Mouse (Mus musculus): ENCODE data around the gene Htatip2. TPM values are rescaled to one million over a fixed set of nuclear protein-coding genes. Genes with fewer than 3 reads are reported as not detected.

Gene Htatip2
- polyA plus RNA-seq, 1 experiment: 30.4 TPM

- 39% methylated on average over 25 of the region's 25 CpGs for WGBS
- H3K27ac ChIP-seq (ENCODE audit: control insufficient read depth, insufficient read depth, low read depth, low read length, poor library complexity): no peak overlapping the region
- TF ChIP-seq POLR2A (IDR thresholded peaks at IDR 0.05; ENCODE audit: borderline replicate concordance, control insufficient read depth, low read depth, low read length): no peak
- peak; percentile 28; the same call in 1 of the 2 replicates for TF ChIP-seq CTCF (IDR thresholded peaks at IDR 0.05; ENCODE audit: control insufficient read depth, insufficient read depth, low read length)
- no peaks in the 10 kb centered on the region; the same call in 1 of the 2 replicates for H3K4me1 ChIP-seq (ENCODE audit: control insufficient read depth, insufficient read depth, low read length)
- H3K4me3 ChIP-seq (replicated peaks; ENCODE audit: control insufficient read depth, low read depth, low read length): no peak overlapping the region
These were observed 6.0 kb upstream of the Htatip2 start for GRCm38 (mm10) chr7:49752730-49753506.

- 7% methylated on average over 9 of the region's 9 CpGs for WGBS
- H3K4me3 ChIP-seq (replicated peaks; ENCODE audit: control insufficient read depth, low read depth, low read length): no peak overlapping the region
- no peaks in the 10 kb centered on the region; the same call in 1 of the 2 replicates for H3K4me1 ChIP-seq (ENCODE audit: control insufficient read depth, insufficient read depth, low read length)
- no peak overlapping the region for H3K27ac ChIP-seq (ENCODE audit: control insufficient read depth, insufficient read depth, low read depth, low read length, poor library complexity)
- TF ChIP-seq POLR2A (IDR thresholded peaks at IDR 0.05; ENCODE audit: borderline replicate concordance, control insufficient read depth, low read depth, low read length): no peak
- peak; percentile 85 for TF ChIP-seq CTCF (IDR thresholded peaks at IDR 0.05; ENCODE audit: control insufficient read depth, insufficient read depth, low read length)
These were observed 4.1 kb upstream of the Htatip2 start for GRCm38 (mm10) chr7:49754767-49755166.

- no peak overlapping the region for H3K4me3 ChIP-seq (replicated peaks; ENCODE audit: control insufficient read depth, low read depth, low read length)
- H3K4me1 ChIP-seq (ENCODE audit: control insufficient read depth, insufficient read depth, low read length): peaks cover 2% of the 10 kb centered on the region; the same call in 1 of the 2 replicates
- TF ChIP-seq CTCF (IDR thresholded peaks at IDR 0.05; ENCODE audit: control insufficient read depth, insufficient read depth, low read length) (no peak), POLR2A (IDR thresholded peaks at IDR 0.05; ENCODE audit: borderline replicate concordance, control insufficient read depth, low read depth, low read length) (no peak)
- WGBS: 65% methylated on average over 13 of the region's 13 CpGs
- H3K27ac ChIP-seq (ENCODE audit: control insufficient read depth, insufficient read depth, low read depth, low read length, poor library complexity): no peak overlapping the region
These were observed 3.7 kb downstream of the Htatip2 start for GRCm38 (mm10) chr7:49762605-49763004.

GRCm38 (mm10) chr7:49764011-49764716 is 5.2 kb downstream of the Htatip2 start:
- Histone ChIP-seq H3K4me3 (replicated peaks; ENCODE audit: control insufficient read depth, low read depth, low read length) (no peak overlapping the region), H3K4me1 (ENCODE audit: control insufficient read depth, insufficient read depth, low read length) (peaks cover 2% of the 10 kb centered on the region; the same call in 1 of the 2 replicates), H3K27ac (ENCODE audit: control insufficient read depth, insufficient read depth, low read depth, low read length, poor library complexity) (peak overlapping the region; percentile 68)
- TF ChIP-seq POLR2A (IDR thresholded peaks at IDR 0.05; ENCODE audit: borderline replicate concordance, control insufficient read depth, low read depth, low read length) (no peak), CTCF (IDR thresholded peaks at IDR 0.05; ENCODE audit: control insufficient read depth, insufficient read depth, low read length) (no peak)
- 33% methylated on average over 10 of the region's 10 CpGs for WGBS

- no peak for TF ChIP-seq POLR2A (IDR thresholded peaks at IDR 0.05; ENCODE audit: borderline replicate concordance, control insufficient read depth, low read depth, low read length)
- TF ChIP-seq CTCF (IDR thresholded peaks at IDR 0.05; ENCODE audit: control insufficient read depth, insufficient read depth, low read length): no peak
- WGBS: 90% methylated on average over 7 of the region's 7 CpGs
- H3K4me1 ChIP-seq (ENCODE audit: control insufficient read depth, insufficient read depth, low read length): peaks cover 2% of the 10 kb centered on the region; the same call in 1 of the 2 replicates
- H3K4me3 ChIP-seq (replicated peaks; ENCODE audit: control insufficient read depth, low read depth, low read length): no peak overlapping the region
- H3K27ac ChIP-seq (ENCODE audit: control insufficient read depth, insufficient read depth, low read depth, low read length, poor library complexity): no peak overlapping the region
These were observed 7.3 kb downstream of the Htatip2 start for GRCm38 (mm10) chr7:49766166-49766565.

GRCm38 (mm10) chr7:49768509-49768908 is 9.6 kb downstream of the Htatip2 start:
- no peak overlapping the region for H3K27ac ChIP-seq (ENCODE audit: control insufficient read depth, insufficient read depth, low read depth, low read length, poor library complexity)
- H3K4me1 ChIP-seq (ENCODE audit: control insufficient read depth, insufficient read depth, low read length): peaks cover 2% of the 10 kb centered on the region; the same call in 1 of the 2 replicates
- no peak for TF ChIP-seq POLR2A (IDR thresholded peaks at IDR 0.05; ENCODE audit: borderline replicate concordance, control insufficient read depth, low read depth, low read length)
- no peak for TF ChIP-seq CTCF (IDR thresholded peaks at IDR 0.05; ENCODE audit: control insufficient read depth, insufficient read depth, low read length)
- WGBS: 88% methylated on average over 9 of the region's 9 CpGs
- H3K4me3 ChIP-seq (replicated peaks; ENCODE audit: control insufficient read depth, low read depth, low read length): no peak overlapping the region

GRCm38 (mm10) chr7:49774396-49774795 is 15.5 kb downstream of the Htatip2 start:
- TF ChIP-seq POLR2A (IDR thresholded peaks at IDR 0.05; ENCODE audit: borderline replicate concordance, control insufficient read depth, low read depth, low read length) (no peak), CTCF (IDR thresholded peaks at IDR 0.05; ENCODE audit: control insufficient read depth, insufficient read depth, low read length) (no peak)
- 94% methylated on average over 2 of the region's 2 CpGs for WGBS
- no peak overlapping the region for H3K27ac ChIP-seq (ENCODE audit: control insufficient read depth, insufficient read depth, low read depth, low read length, poor library complexity)

GRCm38 (mm10) chr7:49777585-49777984 is 18.7 kb downstream of the Htatip2 start:
- no peak for TF ChIP-seq CTCF (IDR thresholded peaks at IDR 0.05; ENCODE audit: control insufficient read depth, insufficient read depth, low read length)
- TF ChIP-seq POLR2A (IDR thresholded peaks at IDR 0.05; ENCODE audit: borderline replicate concordance, control insufficient read depth, low read depth, low read length): no peak
- Histone ChIP-seq H3K4me3 (replicated peaks; ENCODE audit: control insufficient read depth, low read depth, low read length) (no peak overlapping the region), H3K27ac (ENCODE audit: control insufficient read depth, insufficient read depth, low read depth, low read length, poor library complexity) (no peak overlapping the region), H3K4me1 (ENCODE audit: control insufficient read depth, insufficient read depth, low read length) (no peaks in the 10 kb centered on the region; the same call in none of the 2 replicates)
- 40% methylated on average over 3 of the region's 3 CpGs for WGBS

More at GRCm38 (mm10) chr7:49774396-49774795, 15.5 kb downstream of the Htatip2 start:
- H3K4me1 ChIP-seq (ENCODE audit: control insufficient read depth, insufficient read depth, low read length): no peaks in the 10 kb centered on the region; the same call in none of the 2 replicates
- H3K4me3 ChIP-seq (replicated peaks; ENCODE audit: control insufficient read depth, low read depth, low read length): no peak overlapping the region

All from bone marrow, adult 2 months (tissue).